Mouse (Mus musculus) embryonic facial prominence, embryonic 11.5 days (tissue): ENCODE measurements around the gene Nrf1. TPM values are rescaled to one million over a fixed set of nuclear protein-coding genes. Genes with fewer than 3 reads are reported as not detected.

Source experiments
- ATAC-seq: fragments of 200-750 bp; cut with Nextera tagmentation; replicated peaks from 2 replicates; pipeline ENCODE4 v1.8.0; 2017; ENCODE audit warnings: low read depth; ENCODE audit not compliant: insufficient number of reproducible peaks, low FRiP score, low TSS enrichment
- DNase-seq: peaks from one replicate; pipeline ENCODE4 v3.0.0-alpha.2; 2015; ENCODE audit warnings: low spot score
- H3K27ac ChIP-seq: fragments of 300-500 bp; sonication (generic); replicated peaks from 2 replicates; pipeline ENCODE4 v1.5.1; 2014; ENCODE audit warnings: mild to moderate bottlenecking, low read depth, low read length, control low read depth
- H3K27me3 ChIP-seq: fragments of 300-500 bp; sonication (generic); 2 replicates; pipeline ENCODE4 v1.6.1; 2014; ENCODE audit warnings: mild to moderate bottlenecking, low read length, moderate library complexity, mixed read lengths; ENCODE audit not compliant: control insufficient read depth, insufficient read depth
- H3K36me3 ChIP-seq: fragments of 300-500 bp; sonication (generic); replicated peaks from 2 replicates; pipeline ENCODE4 v1.6.1; 2014; ENCODE audit warnings: low read depth, mild to moderate bottlenecking, low read length, moderate library complexity, mixed read lengths; ENCODE audit not compliant: control insufficient read depth, insufficient read depth
- H3K4me1 ChIP-seq: fragments of 300-500 bp; sonication (generic); 2 replicates; pipeline ENCODE4 v1.6.1; 2014; ENCODE audit warnings: low read length, mixed read lengths; ENCODE audit not compliant: control insufficient read depth, insufficient read depth
- H3K4me2 ChIP-seq: fragments of 300-500 bp; sonication (generic); 2 replicates; pipeline ENCODE4 v1.6.1; 2014; ENCODE audit warnings: low read depth, mild to moderate bottlenecking, control low read depth, low read length, moderate library complexity
- H3K4me3 ChIP-seq: fragments of 300-500 bp; sonication (generic); 2 replicates; pipeline ENCODE4 v1.5.1; 2014; ENCODE audit warnings: low read depth, low read length, control low read depth
- H3K9ac ChIP-seq: fragments of 300-500 bp; sonication (generic); replicated peaks from 2 replicates; pipeline ENCODE4 v1.6.1; 2014; ENCODE audit warnings: mild to moderate bottlenecking, control low read depth, low read length
- H3K9me3 ChIP-seq: fragments of 300-500 bp; sonication (generic); replicated peaks from 2 replicates; pipeline ENCODE4 v1.6.1; 2016; ENCODE audit warnings: mild to moderate bottlenecking, low read length, inconsistent platforms, mixed read lengths; ENCODE audit not compliant: control insufficient read depth
- WGBS: fragments of 180-500 bp; shearing (Covaris S2); extraction: QIAGEN DNeasy Blood & Tissue Kit; methylation state at CpG from one replicate; pipeline ENCODE4 v1.1.7; 2014; 5-methylcytosine and 5-hydroxymethylcytosine counted together
- polyA plus RNA-seq: library from polyadenylated mRNA; unstranded; fragments of >200 nt; fragmentation: Nextera tagmentation; extraction: Ambion mirVana; gene quantifications from 2 replicates; pipeline ENCODE4 v1.2.1, GENCODE M21; 2014

Gene Nrf1
- 76.0 and 80.1 TPM in 2 replicates for polyA plus RNA-seq

- peak within 1 kb of the TSS; percentile 82 for H3K4me3 ChIP-seq
- no peaks in the 10 kb centered on the region for H3K36me3 ChIP-seq
- peak within 1 kb of the TSS; percentile 90 for H3K9ac ChIP-seq
- peak within 1 kb of the TSS; percentile 42 for H3K4me2 ChIP-seq
- no peaks in the 10 kb centered on the region for H3K4me1 ChIP-seq
- ATAC-seq (peak; percentile 92), DNase-seq (peak; percentile 93)
- no peaks in the 10 kb centered on the region for H3K27me3 ChIP-seq
- H3K27ac ChIP-seq, result peak within 1 kb of the TSS; percentile 99
- H3K9me3 ChIP-seq, result no peaks in the 10 kb centered on the region
- under 1% methylated on average over 53 of the region's 78 CpGs for WGBS
These were observed at the start of gene Nrf1 for GRCm38 (mm10) chr6:30047271-30048162. Gene Nrf1 (plus strand): TSS chr6:30047988.

GRCm38 (mm10) chr6:29998140-29998539 is 49.6 kb upstream of the Nrf1 start:
- Histone ChIP-seq H3K9me3 (no peaks in the 10 kb centered on the region), H3K27ac (no peak overlapping the region), H3K4me1 (no peaks in the 10 kb centered on the region), H3K36me3 (no peaks in the 10 kb centered on the region), H3K9ac (no peak overlapping the region), H3K27me3 (no peaks in the 10 kb centered on the region), H3K4me2 (no peak overlapping the region), H3K4me3 (no peak overlapping the region)
- ATAC-seq (no peak), DNase-seq (no peak)
- 65% methylated on average over 9 of the region's 9 CpGs for WGBS

- Histone ChIP-seq H3K9me3 (no peaks in the 10 kb centered on the region), H3K9ac (no peak overlapping the region), H3K36me3 (no peaks in the 10 kb centered on the region), H3K4me3 (no peak overlapping the region), H3K27me3 (no peaks in the 10 kb centered on the region), H3K4me1 (no peaks in the 10 kb centered on the region), H3K4me2 (no peak overlapping the region), H3K27ac (no peak overlapping the region)
- WGBS, result 39% methylated on average over 4 of the region's 4 CpGs
- DNase-seq (no peak), ATAC-seq (no peak)
These were observed 49.0 kb upstream of the Nrf1 start for GRCm38 (mm10) chr6:29998771-29999170.

GRCm38 (mm10) chr6:30002628-30003027 is 45.2 kb upstream of the Nrf1 start:
- H3K27ac ChIP-seq, result no peak overlapping the region
- H3K4me3 ChIP-seq, result no peak overlapping the region
- H3K4me2 ChIP-seq, result no peak overlapping the region
- DNase-seq (no peak), ATAC-seq (no peak)
- H3K9ac ChIP-seq, result no peak overlapping the region
- no peaks in the 10 kb centered on the region for H3K9me3 ChIP-seq
- H3K27me3 ChIP-seq, result no peaks in the 10 kb centered on the region
- WGBS, result 79% methylated on average over 9 of the region's 9 CpGs
- H3K4me1 ChIP-seq, result no peaks in the 10 kb centered on the region
- H3K36me3 ChIP-seq, result no peaks in the 10 kb centered on the region

- H3K9ac ChIP-seq, result no peak overlapping the region
- no peaks in the 10 kb centered on the region for H3K4me1 ChIP-seq
- no peaks in the 10 kb centered on the region for H3K36me3 ChIP-seq
- H3K4me3 ChIP-seq, result no peak overlapping the region
- H3K27ac ChIP-seq, result no peak overlapping the region
- H3K9me3 ChIP-seq, result no peaks in the 10 kb centered on the region
- ATAC-seq (no peak), DNase-seq (no peak)
- H3K27me3 ChIP-seq, result no peaks in the 10 kb centered on the region
- WGBS, result 82% methylated on average over 1 of the region's 1 CpGs
- H3K4me2 ChIP-seq, result no peak overlapping the region
These were observed 41.9 kb upstream of the Nrf1 start for GRCm38 (mm10) chr6:30005851-30006250.

- H3K27ac ChIP-seq, result no peak overlapping the region
- 81% methylated on average over 7 of the region's 7 CpGs for WGBS
These were observed 38.6 kb upstream of the Nrf1 start for GRCm38 (mm10) chr6:30009204-30009603.

GRCm38 (mm10) chr6:30013520-30013919 is 34.3 kb upstream of the Nrf1 start:
- no peak overlapping the region for H3K4me2 ChIP-seq
- no peak overlapping the region for H3K27ac ChIP-seq
- no peaks in the 10 kb centered on the region for H3K27me3 ChIP-seq
- DNase-seq (no peak), ATAC-seq (no peak)
- no peaks in the 10 kb centered on the region for H3K4me1 ChIP-seq
- 41% methylated on average over 2 of the region's 2 CpGs for WGBS
- no peak overlapping the region for H3K4me3 ChIP-seq
- no peaks in the 10 kb centered on the region for H3K36me3 ChIP-seq
- H3K9me3 ChIP-seq, result no peaks in the 10 kb centered on the region
- H3K9ac ChIP-seq, result no peak overlapping the region

More at GRCm38 (mm10) chr6:30009204-30009603, 38.6 kb upstream of the Nrf1 start:
- no peaks in the 10 kb centered on the region for H3K27me3 ChIP-seq
- no peak overlapping the region for H3K4me2 ChIP-seq
- no peaks in the 10 kb centered on the region for H3K9me3 ChIP-seq
- no peaks in the 10 kb centered on the region for H3K36me3 ChIP-seq
- no peaks in the 10 kb centered on the region for H3K4me1 ChIP-seq
- no peak overlapping the region for H3K4me3 ChIP-seq
- DNase-seq (no peak), ATAC-seq (no peak)
- H3K9ac ChIP-seq, result no peak overlapping the region

GRCm38 (mm10) chr6:30014187-30014864 is 33.5 kb upstream of the Nrf1 start:
- no peak overlapping the region for H3K4me3 ChIP-seq
- ATAC-seq (no peak), DNase-seq (no peak)
- no peaks in the 10 kb centered on the region for H3K27me3 ChIP-seq
- no peak overlapping the region for H3K27ac ChIP-seq
- no peak overlapping the region for H3K4me2 ChIP-seq
- no peaks in the 10 kb centered on the region for H3K36me3 ChIP-seq
- no peak overlapping the region for H3K9ac ChIP-seq
- no peaks in the 10 kb centered on the region for H3K4me1 ChIP-seq
- 85% methylated on average over 5 of the region's 5 CpGs for WGBS
- no peaks in the 10 kb centered on the region for H3K9me3 ChIP-seq
